Mouse (Mus musculus) kidney, postnatal 25 days (tissue): Measurements from ENCODE around the gene Gm11937.
"Not testable (repeated sequence)": the region's sequence is repeated elsewhere in the genome, so short reads cannot be mapped to it uniquely, and the experiment has no call there.

Experiments
- DNase-seq, 2 experiments: peaks; one replicate each; pipeline ENCODE4 v3.0.0; 2021; ENCODE audit warnings: mixed read lengths in 2 of 2

Gm11937 gene

DNA sequence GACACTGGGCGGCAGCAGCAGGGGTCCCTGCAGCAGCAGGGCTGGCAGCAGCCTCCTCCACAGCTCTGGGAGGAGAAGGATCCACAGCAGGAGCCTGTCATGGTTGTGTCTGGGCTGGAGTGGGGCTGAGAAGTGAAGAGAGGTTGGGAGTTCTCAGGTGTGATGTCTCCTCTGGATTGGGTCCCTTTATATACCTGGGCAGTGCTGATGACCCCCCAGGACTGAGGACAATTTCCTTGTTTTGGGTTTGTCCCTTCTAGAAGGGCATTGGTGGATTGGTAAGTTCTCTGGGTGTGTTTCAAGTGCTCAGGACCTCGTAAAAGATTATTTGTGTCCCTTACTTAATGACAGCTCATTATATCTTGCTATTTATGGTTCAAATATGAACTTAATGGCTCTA is at the start of gene Gm11937:
TSS of gene Gm11937 (minus strand) at position 101 of the 400 bp plus-strand sequence.
- not testable (repeated sequence) for DNase-seq

DNA sequence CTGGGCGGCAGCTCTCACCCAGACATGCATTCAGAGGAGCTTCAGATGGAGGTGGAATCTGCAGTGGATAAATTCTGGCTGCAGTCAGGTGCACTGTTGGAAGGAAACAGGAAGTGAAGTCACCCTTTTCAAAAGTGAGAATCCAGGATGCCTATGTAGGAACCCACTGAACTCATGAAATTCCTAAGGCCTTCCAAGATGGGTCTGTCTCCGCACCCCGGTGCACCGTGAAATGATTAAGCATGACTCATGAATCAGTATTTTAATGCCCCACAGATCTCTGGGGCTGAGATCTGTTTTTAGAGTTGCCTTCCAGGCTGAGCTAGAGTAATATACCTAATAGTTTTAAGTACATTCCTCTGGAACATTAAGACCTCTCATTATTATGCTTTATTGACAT is 49.3 kb upstream of the Gm11937 start:
- no peak for DNase-seq

GRCm38 (mm10) chr11:99658467-99659010 is 48.5 kb upstream of the Gm11937 start, which contains the start of gene Gm11563:
TSS of gene Gm11563 (minus strand) at chr11:99658960.
- DNase-seq = not testable (repeated sequence)

DNA sequence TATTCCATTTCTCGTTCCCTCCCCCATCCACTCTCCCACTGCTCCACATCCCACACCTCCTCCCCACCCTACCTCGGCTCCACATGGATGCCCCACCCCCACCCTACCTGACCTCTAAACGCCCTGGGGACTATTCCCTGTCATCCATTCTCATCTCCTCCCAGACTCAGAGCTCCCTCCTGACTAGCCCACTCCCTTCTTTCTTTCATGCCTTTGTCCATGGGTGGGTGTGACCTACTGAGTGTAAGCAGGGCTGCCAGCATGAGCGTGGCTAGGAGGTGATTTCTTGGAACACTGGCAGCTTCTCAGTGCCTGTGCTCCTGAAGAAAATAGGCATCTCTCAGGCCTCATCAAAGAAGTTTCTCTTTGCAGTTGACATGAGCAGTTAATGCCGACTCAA is 47.1 kb upstream of the Gm11937 start:
- DNase-seq = no peak

DNA sequence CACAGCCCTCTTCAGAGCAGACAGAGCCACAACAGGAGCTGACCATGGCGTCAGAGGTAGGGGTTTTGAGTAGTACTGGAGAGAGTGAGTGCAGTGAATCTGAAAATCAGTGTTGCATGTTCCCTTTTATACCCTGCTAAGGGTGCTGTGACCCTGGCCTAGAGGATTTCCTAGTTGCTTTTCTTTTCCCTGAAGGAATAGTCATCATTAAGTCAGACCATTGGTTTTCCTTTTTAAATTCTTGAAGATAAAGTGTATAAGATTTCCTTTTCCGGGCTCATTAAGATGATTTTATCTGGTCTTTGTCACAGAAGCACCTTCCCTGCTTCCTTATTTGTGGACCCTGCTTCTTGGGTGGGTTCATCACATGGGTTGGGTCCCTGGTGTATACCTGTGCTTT is 40.1 kb upstream of the Gm11937 start, which contains the start of gene Gm11555:
TSS of gene Gm11555 (minus strand) at position 101 of the 400 bp plus-strand sequence.
- DNase-seq = no peak

- DNase-seq = no peak
Observed at GRCm38 (mm10) chr11:99646444-99646843, 36.5 kb upstream of the Gm11937 start.

DNA sequence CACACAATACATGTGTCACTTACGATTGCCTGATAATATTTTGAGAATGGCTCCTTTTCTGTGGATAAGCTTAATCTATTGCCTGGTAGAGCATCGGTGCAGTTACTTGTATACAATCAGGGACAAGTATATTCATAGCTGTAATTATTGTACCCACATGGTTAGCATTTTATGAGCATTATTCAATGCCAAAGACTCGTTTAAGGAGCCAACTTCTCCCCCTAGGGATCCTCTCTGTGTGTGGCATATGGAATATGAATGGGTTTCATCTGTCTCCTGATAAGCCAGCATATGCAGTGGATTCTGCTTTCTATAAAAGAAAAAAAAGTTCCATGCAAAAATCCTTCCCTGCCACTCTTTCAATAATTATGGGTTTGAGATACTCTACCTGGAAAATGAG is 34.4 kb upstream of the Gm11937 start:
- no peak for DNase-seq

- not testable (repeated sequence) for DNase-seq
Observed at GRCm38 (mm10) chr11:99643635-99644139, 33.7 kb upstream of the Gm11937 start, which contains the start of gene Krtap4-7. TSS of gene Krtap4-7 (minus strand) at chr11:99644089.

DNA sequence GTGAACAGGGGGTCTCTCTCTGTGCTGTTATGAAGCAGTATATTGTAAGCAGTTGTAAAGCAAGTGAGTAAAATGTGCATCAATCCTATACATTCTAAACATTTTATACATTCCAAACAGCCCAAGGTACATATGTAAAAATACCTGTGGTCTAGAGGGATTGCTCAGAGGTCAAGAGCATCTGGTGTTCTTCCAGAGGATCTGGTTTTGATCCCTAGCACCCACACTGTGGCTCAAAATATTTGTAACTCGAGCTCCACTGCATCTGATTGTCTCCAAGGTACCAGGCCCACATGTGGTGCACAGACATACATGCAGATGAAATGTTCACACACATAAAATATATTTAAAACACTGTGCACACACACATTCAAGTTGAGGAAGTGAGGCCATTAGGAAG is 30.9 kb upstream of the Gm11937 start:
- DNase-seq = no peak

DNA sequence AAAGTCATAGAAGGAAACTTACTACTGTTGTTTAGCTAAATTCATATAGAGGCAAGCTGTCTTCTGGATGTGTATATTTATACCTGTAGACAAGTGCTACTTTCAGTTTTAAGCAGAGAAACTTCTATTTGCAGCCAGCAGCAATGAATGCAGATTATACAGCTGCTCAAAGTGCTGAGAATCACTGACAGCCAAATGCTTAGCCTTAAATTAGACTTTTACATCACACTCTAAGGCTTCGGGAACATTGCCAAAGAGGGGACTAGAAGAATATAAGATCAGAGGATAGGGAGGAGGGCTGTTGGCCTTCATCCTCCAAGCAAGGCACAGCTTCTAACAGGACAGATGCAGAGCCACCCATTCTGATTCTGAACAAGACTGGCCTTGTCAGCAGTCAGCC is 27.1 kb upstream of the Gm11937 start:
- DNase-seq = no peak

GRCm38 (mm10) chr11:99634653-99635134 is 24.7 kb upstream of the Gm11937 start, which contains the start of gene Krtap4-2:
TSS of gene Krtap4-2 (minus strand) at chr11:99635084.
- DNase-seq = no peak

DNA sequence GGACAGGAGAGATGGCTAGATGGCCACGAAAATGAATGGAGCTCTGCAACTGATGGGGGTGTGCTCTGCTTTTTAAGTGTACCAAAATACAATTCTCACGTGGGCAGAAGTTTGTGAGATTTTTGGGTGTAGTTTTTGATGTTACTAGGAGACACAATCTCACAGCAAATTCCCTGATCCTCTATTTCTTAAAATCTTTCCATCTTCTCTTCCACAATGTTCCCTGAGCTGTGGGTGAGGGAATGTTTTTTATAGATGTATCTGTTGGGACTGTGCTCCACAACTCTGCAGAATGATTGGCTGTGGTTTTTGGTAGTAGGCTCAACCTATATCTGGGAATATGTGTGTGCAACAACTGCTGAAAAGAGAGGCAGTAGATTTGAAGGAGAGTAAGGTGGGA is 23.3 kb upstream of the Gm11937 start:
- no peak for DNase-seq

GRCm38 (mm10) chr11:99630890-99631289 is 20.9 kb upstream of the Gm11937 start:
- DNase-seq = no peak

- DNase-seq = no peak
Observed at GRCm38 (mm10) chr11:99628138-99628537, 18.1 kb upstream of the Gm11937 start, which contains the start of gene Krtap4-1. TSS of gene Krtap4-1 (minus strand) at chr11:99628238.

DNA sequence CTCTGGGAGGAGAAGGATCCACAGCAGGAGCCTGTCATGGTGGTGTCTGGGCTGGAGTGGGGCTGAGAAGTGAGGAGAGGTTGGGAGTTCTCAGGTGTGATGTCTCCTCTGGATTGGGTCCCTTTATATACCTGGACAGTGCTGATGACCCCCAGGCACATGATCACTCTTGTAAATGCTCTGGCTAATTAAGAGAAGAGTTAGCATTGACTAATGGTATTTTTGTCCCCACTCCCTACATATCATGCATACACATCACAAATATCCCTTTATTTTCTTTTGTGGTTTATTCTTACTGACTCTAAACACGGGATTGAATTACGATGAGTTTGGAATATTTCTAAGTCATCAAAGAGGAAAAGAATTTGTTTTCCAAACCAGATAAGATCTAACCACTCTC is 10.3 kb upstream of the Gm11937 start, which contains the start of gene Gm11562:
TSS of gene Gm11562 (minus strand) at position 101 of the 400 bp plus-strand sequence.
- no peak for DNase-seq

GRCm38 (mm10) chr11:99614796-99615363 is 4.9 kb upstream of the Gm11937 start, which contains the start of gene Krtap2-4:
TSS of gene Krtap2-4 (minus strand) at chr11:99614846.
- no peak for DNase-seq

- no peak for DNase-seq
Observed at GRCm38 (mm10) chr11:99609126-99609525, 863 bp downstream of the Gm11937 start.

GRCm38 (mm10) chr11:99603208-99603607 is 6.8 kb downstream of the Gm11937 start, which contains the start of gene Gm11938:
TSS of gene Gm11938 (minus strand) at chr11:99603308.
- not testable (repeated sequence) for DNase-seq

GRCm38 (mm10) chr11:99597742-99598141 is 12.2 kb downstream of the Gm11937 start, which contains the start of gene Krtap9-3:
TSS of gene Krtap9-3 (minus strand) at chr11:99598105.
- not testable (repeated sequence) for DNase-seq

GRCm38 (mm10) chr11:99590981-99591380 is 19.0 kb downstream of the Gm11937 start, which contains the start of gene Krtap1-3:
TSS of gene Krtap1-3 (minus strand) at chr11:99591339.
- no peak for DNase-seq

- no peak for DNase-seq
Observed at GRCm38 (mm10) chr11:99585096-99585495, 24.9 kb downstream of the Gm11937 start.

DNA sequence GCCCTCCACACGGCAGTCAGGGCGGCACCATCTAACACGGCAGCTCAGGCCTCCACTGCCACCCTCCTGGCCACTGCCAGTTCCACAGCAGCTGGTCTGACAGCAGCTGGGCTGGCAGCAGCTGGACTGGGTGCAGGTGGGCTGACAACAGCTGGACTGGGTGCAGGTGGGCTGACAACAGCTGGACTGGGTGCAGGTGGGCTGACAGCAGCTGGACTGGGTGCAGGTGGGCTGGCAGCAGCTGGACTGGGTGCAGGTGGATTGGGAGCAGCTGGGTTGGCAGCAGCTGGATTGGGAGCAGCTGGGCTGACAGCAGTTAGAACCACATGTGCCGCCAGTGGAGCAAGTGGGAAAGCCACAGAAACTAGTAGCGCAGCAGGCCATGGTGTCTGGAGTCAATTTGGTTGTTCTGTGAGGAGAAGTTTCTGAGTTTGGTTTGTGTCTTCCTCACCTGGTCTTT is 26.7 kb downstream of the Gm11937 start, which contains the start of gene Krtap1-4:
TSS of gene Krtap1-4 (minus strand) at position 410 of the 460 bp plus-strand sequence.
- no peak for DNase-seq

GRCm38 (mm10) chr11:99581564-99581963 is 28.4 kb downstream of the Gm11937 start:
- no peak for DNase-seq
